Mouse (Mus musculus) CH12.LX (cell line): Measurements from ENCODE around the gene Psma6.

Experiments used
- BHLHE40 ChIP-seq: IDR thresholded peaks from 2 replicates; pipeline ENCODE4 v1.6.1; 2011; ENCODE audit warnings: mild to moderate bottlenecking, low read depth, low read length, improper control_type of control experiment
- CHD2 ChIP-seq: IDR thresholded peaks from 2 replicates; pipeline ENCODE4 v1.6.1; 2011; ENCODE audit warnings: low read length, improper control_type of control experiment
- EP300 ChIP-seq: IDR thresholded peaks from 2 replicates; pipeline ENCODE4 v1.6.1; 2011; ENCODE audit warnings: low read length, improper control_type of control experiment
- ETS1 ChIP-seq: conservative IDR thresholded peaks from 2 replicates; pipeline ENCODE4 v1.6.1; 2012; ENCODE audit warnings: low read depth, mild to moderate bottlenecking, inconsistent platforms, low read length, improper control_type of control experiment, moderate library complexity
- KAT2A ChIP-seq: IDR thresholded peaks from 2 replicates; pipeline ENCODE4 v1.6.1; 2012; ENCODE audit warnings: low read length, improper control_type of control experiment, inconsistent platforms; ENCODE audit not compliant: insufficient replicate concordance
- TCF12 ChIP-seq: IDR thresholded peaks from 2 replicates; pipeline ENCODE4 v1.6.1; 2014; ENCODE audit warnings: low read depth, mild to moderate bottlenecking, inconsistent platforms, low read length, improper control_type of control experiment
- USF1 ChIP-seq: IDR thresholded peaks from 2 replicates; pipeline ENCODE4 v1.6.1; 2014; ENCODE audit warnings: low read depth, mild to moderate bottlenecking, inconsistent platforms, low read length, improper control_type of control experiment

GRCm38 (mm10) chr12:55415255-55415654, 31.2 kb downstream of the Psma6 start:
- TF ChIP-seq BHLHE40 (no peak), KAT2A (no peak), ETS1 (no peak), EP300 (no peak), TCF12 (no peak), USF1 (no peak), CHD2 (no peak)
